Mouse (Mus musculus) kidney, adult 2 months (tissue): Measurements from ENCODE around the gene Recql. TPM values are rescaled to one million over a fixed set of nuclear protein-coding genes. Genes with fewer than 3 reads are reported as not detected.
A peak's percentile ranks its signal among the peaks of the same experiment; 100 is the strongest.

Experiments
- DNase-seq: peaks from one replicate; pipeline ENCODE4 v3.0.0; 2021
- H3K27ac ChIP-seq: fragments of 200-500 bp; 2 replicates; pipeline ENCODE4 v1.5.1; 2012; ENCODE audit warnings: low read depth, low read length, control low read depth, inconsistent platforms; ENCODE audit not compliant: insufficient read depth
- H3K27me3 ChIP-seq: fragments of 200-500 bp; replicated peaks from 2 replicates; pipeline ENCODE4 v1.6.1; 2012; ENCODE audit warnings: mild to moderate bottlenecking, moderate library complexity, low read length, inconsistent platforms; ENCODE audit not compliant: control insufficient read depth, insufficient read depth
- H3K36me3 ChIP-seq: fragments of 200-500 bp; 2 replicates; pipeline ENCODE4 v1.6.1; 2012; ENCODE audit warnings: mild to moderate bottlenecking, moderate library complexity, low read length, inconsistent platforms; ENCODE audit not compliant: control insufficient read depth, insufficient read depth
- H3K4me1 ChIP-seq: fragments of 200-500 bp; 2 replicates; pipeline ENCODE4 v1.6.1; 2011; ENCODE audit warnings: low read length; ENCODE audit not compliant: control insufficient read depth, insufficient read depth
- H3K4me3 ChIP-seq: fragments of 200-500 bp; 2 replicates; pipeline ENCODE4 v1.5.1; 2011; ENCODE audit warnings: mild to moderate bottlenecking, low read depth, low read length, control low read depth; ENCODE audit not compliant: insufficient read depth
- CTCF ChIP-seq: fragments of 200-500 bp; conservative IDR thresholded peaks from 2 replicates; pipeline ENCODE4 v1.5.1; 2011; ENCODE audit warnings: low read depth, mild to moderate bottlenecking, control low read depth, low read length, moderate library complexity, mixed read lengths; ENCODE audit not compliant: insufficient read depth, insufficient read length
- POLR2A ChIP-seq: fragments of 200-500 bp; IDR thresholded peaks from one replicate; pipeline ENCODE4 v1.6.1; 2011; ENCODE audit warnings: low read depth, low read length, control low read depth
- WGBS: fragments of 180-500 bp; shearing (Covaris S2); methylation state at CpG from one replicate; pipeline ENCODE4 v1.1.7; 2018; 5-methylcytosine and 5-hydroxymethylcytosine counted together
- polyA plus RNA-seq: library from polyadenylated mRNA; depleted of rRNA; stranded (reverse); fragments of >200 nt; gene quantifications from 2 replicates; pipeline ENCODE4 v1.2.3, GENCODE M21; 2012

The Recql gene
- polyA plus RNA-seq, 1 experiment: 4.4 TPM

- H3K27ac ChIP-seq: peak overlapping the region; percentile 62; the same call in 1 of the 2 replicates
- DNase-seq: peak; percentile 13
Observed at GRCm38 (mm10) chr6:142346181-142347110, 40.4 kb downstream of the Recql start.

GRCm38 (mm10) chr6:142345440-142346038, 41.3 kb downstream of the Recql start, which contains the start of gene Pyroxd1:
Gene Pyroxd1 (plus strand): TSS chr6:142345654.
- Histone ChIP-seq H3K27me3 (no peaks in the 10 kb centered on the region), H3K36me3 (peaks cover 1% of the 10 kb centered on the region; the same call in 1 of the 2 replicates), H3K4me1 (peaks cover 4% of the 10 kb centered on the region; the same call in 1 of the 2 replicates), H3K4me3 (peak within 1 kb of the TSS; percentile 100), H3K27ac (peak within 1 kb of the TSS; percentile 95)
- under 1% methylated on average over 48 of the region's 48 CpGs for WGBS
- TF ChIP-seq CTCF (no peak), POLR2A (no peak)
- peak; percentile 93 for DNase-seq

More at GRCm38 (mm10) chr6:142346181-142347110, 40.4 kb downstream of the Recql start:
- peaks cover 1% of the 10 kb centered on the region; the same call in 1 of the 2 replicates for H3K36me3 ChIP-seq
- H3K27me3 ChIP-seq: no peaks in the 10 kb centered on the region
- TF ChIP-seq CTCF (no peak), POLR2A (no peak)
- H3K4me1 ChIP-seq: peaks cover 4% of the 10 kb centered on the region; the same call in 1 of the 2 replicates
- WGBS: 30% methylated on average over 12 of the region's 12 CpGs
- peak overlapping the region; percentile 100; the same call in 1 of the 2 replicates for H3K4me3 ChIP-seq

- TF ChIP-seq CTCF (peak; percentile 52), POLR2A (no peak)
- no peak overlapping the region for H3K27ac ChIP-seq
- H3K36me3 ChIP-seq: no peaks in the 10 kb centered on the region; the same call in 1 of the 2 replicates
- WGBS: 74% methylated on average over 2 of the region's 2 CpGs
- H3K4me1 ChIP-seq: peaks cover 4% of the 10 kb centered on the region; the same call in 1 of the 2 replicates
- no peak overlapping the region for H3K4me3 ChIP-seq
- no peaks in the 10 kb centered on the region for H3K27me3 ChIP-seq
- DNase-seq: peak; percentile 62
Observed at GRCm38 (mm10) chr6:142343561-142343960, 43.3 kb downstream of the Recql start.

- TF ChIP-seq POLR2A: no peak
- TF ChIP-seq CTCF: no peak
- H3K4me3 ChIP-seq: no peak overlapping the region
- no peaks in the 10 kb centered on the region for H3K4me1 ChIP-seq
- H3K36me3 ChIP-seq: no peaks in the 10 kb centered on the region
- no peak overlapping the region for H3K27ac ChIP-seq
- WGBS: 37% methylated on average over 2 of the region's 2 CpGs
- H3K27me3 ChIP-seq: no peaks in the 10 kb centered on the region; the same call in 1 of the 2 replicates
- DNase-seq: no peak
Observed at GRCm38 (mm10) chr6:142339576-142339975, 47.3 kb downstream of the Recql start.

- TF ChIP-seq POLR2A (no peak), CTCF (no peak)
- no peak overlapping the region for H3K27ac ChIP-seq
- H3K4me1 ChIP-seq: no peaks in the 10 kb centered on the region
- H3K27me3 ChIP-seq: no peaks in the 10 kb centered on the region; the same call in 1 of the 2 replicates
- WGBS: 75% methylated on average over 2 of the region's 2 CpGs
- no peak overlapping the region for H3K4me3 ChIP-seq
- DNase-seq: no peak
- H3K36me3 ChIP-seq: no peaks in the 10 kb centered on the region
Observed at GRCm38 (mm10) chr6:142338961-142339360, 47.9 kb downstream of the Recql start.

GRCm38 (mm10) chr6:142329201-142329600, 57.7 kb downstream of the Recql start:
- H3K36me3 ChIP-seq: no peaks in the 10 kb centered on the region
- no peak overlapping the region for H3K27ac ChIP-seq
- no peaks in the 10 kb centered on the region for H3K4me1 ChIP-seq
- WGBS: 55% methylated on average over 1 of the region's 1 CpGs
- no peaks in the 10 kb centered on the region for H3K27me3 ChIP-seq
- TF ChIP-seq CTCF (no peak), POLR2A (no peak)
- no peak overlapping the region for H3K4me3 ChIP-seq
- DNase-seq: no peak

GRCm38 (mm10) chr6:142326598-142326997, 60.3 kb downstream of the Recql start:
- Histone ChIP-seq H3K4me1 (no peaks in the 10 kb centered on the region), H3K27ac (no peak overlapping the region), H3K36me3 (no peaks in the 10 kb centered on the region), H3K27me3 (no peaks in the 10 kb centered on the region), H3K4me3 (no peak overlapping the region)
- TF ChIP-seq POLR2A: no peak
- peak; percentile 27; the same call in 1 of the 2 replicates for TF ChIP-seq CTCF
- 54% methylated on average over 3 of the region's 3 CpGs for WGBS
- DNase-seq: no peak
